Mouse (Mus musculus): ENCODE measurements around the gene 1500011B03Rik. TPM values are rescaled to one million over a fixed set of nuclear protein-coding genes. Genes with fewer than 3 reads are reported as not detected.

Gene 1500011B03Rik
- polyA plus RNA-seq, 1 experiment = 31.4 TPM

- no peak overlapping the region for H3K4me2 ChIP-seq (ENCODE audit: low read depth)
- TF ChIP-seq TCF3 (IDR thresholded peaks at IDR 0.05; ENCODE audit: insufficient read length, low read depth) (no peak), CEBPB (IDR thresholded peaks at IDR 0.05; ENCODE audit: insufficient read depth, poor library complexity, severe bottlenecking) (no peak), MAX (IDR thresholded peaks at IDR 0.05; ENCODE audit: low read depth) (no peak), POLR2A (IDR thresholded peaks at IDR 0.05; ENCODE audit: insufficient read length, low read depth) (no peak), REST (IDR thresholded peaks at IDR 0.05; ENCODE audit: insufficient read depth, insufficient read length) (no peak), MYOG (IDR thresholded peaks at IDR 0.05; ENCODE audit: control insufficient read depth in 1 of 3, insufficient read depth in 1 of 3, insufficient read length in 2 of 3, low read depth in 2 of 3) (no peak), MYOD1 (IDR thresholded peaks at IDR 0.05; ENCODE audit: control insufficient read depth in 1 of 3, insufficient read length in 2 of 3, low read depth in 2 of 3) (no peak), E2F4 (IDR thresholded peaks at IDR 0.05; ENCODE audit: insufficient read depth) (no peak), TCF12 (IDR thresholded peaks at IDR 0.05; ENCODE audit: insufficient read depth, poor library complexity, severe bottlenecking) (no peak), USF1 (IDR thresholded peaks at IDR 0.05; ENCODE audit: low read depth) (no peak), POLR2AphosphoS2 (IDR thresholded peaks at IDR 0.05; ENCODE audit: insufficient read length, low read depth) (no peak), SRF (IDR thresholded peaks at IDR 0.05; ENCODE audit: control insufficient read depth, insufficient read length, low read depth) (no peak)
- peaks cover 54% of the 10 kb centered on the region for H3K79me2 ChIP-seq (ENCODE audit: control insufficient read depth, insufficient read depth)
- no peak overlapping the region for H3K4me3 ChIP-seq
- H3K36me3 ChIP-seq (ENCODE audit: control insufficient read depth, insufficient read depth) = no peaks in the 10 kb centered on the region
- H3K27me3 ChIP-seq (ENCODE audit: control insufficient read depth, insufficient read depth, insufficient read length) = no peaks in the 10 kb centered on the region
- no peak overlapping the region for H3ac ChIP-seq (ENCODE audit: control insufficient read depth, insufficient read length)
Measured at GRCm38 (mm10) chr5:114779956-114780489, 43.2 kb downstream of the 1500011B03Rik start.

DNA sequence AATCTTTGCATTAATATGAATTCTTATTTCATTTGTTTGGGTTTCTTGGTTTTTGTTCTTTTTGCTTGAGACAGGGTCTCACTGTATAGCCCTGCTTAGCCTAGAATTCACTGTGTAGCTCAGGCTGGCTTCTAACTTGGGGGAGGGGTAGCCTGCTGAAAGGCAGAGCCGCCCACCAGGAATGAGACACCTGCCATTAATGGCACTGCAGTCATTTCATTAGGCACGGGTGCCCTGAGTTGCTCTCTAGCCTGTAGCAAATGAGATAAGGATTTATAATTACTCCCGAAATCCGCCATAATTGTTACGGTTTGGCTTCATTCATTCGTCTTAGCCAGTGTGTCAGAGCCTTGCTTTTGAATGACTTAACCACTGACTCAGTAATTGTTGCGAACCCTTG lies 47.1 kb downstream of the 1500011B03Rik start:
- Histone ChIP-seq H3K4me3 (peak overlapping the region; percentile 52), H3K27me3 (ENCODE audit: control insufficient read depth, insufficient read depth, insufficient read length) (no peaks in the 10 kb centered on the region), H3K36me3 (ENCODE audit: control insufficient read depth, insufficient read depth) (no peaks in the 10 kb centered on the region), H3ac (ENCODE audit: control insufficient read depth, insufficient read length) (no peak overlapping the region), H3K4me2 (ENCODE audit: low read depth) (peak overlapping the region; percentile 97), H3K79me2 (ENCODE audit: control insufficient read depth, insufficient read depth) (peaks cover 64% of the 10 kb centered on the region)
- no peak for TF ChIP-seq CEBPB (IDR thresholded peaks at IDR 0.05; ENCODE audit: insufficient read depth, poor library complexity, severe bottlenecking)
- TF ChIP-seq MYOD1 (IDR thresholded peaks at IDR 0.05; ENCODE audit: control insufficient read depth in 1 of 3, insufficient read length in 2 of 3, low read depth in 2 of 3) = peak in 1 of 3 experiments; percentile 5

- Histone ChIP-seq H3K4me3 (peak within 1 kb of the TSS; percentile 52), H3K36me3 (ENCODE audit: control insufficient read depth, insufficient read depth) (no peaks in the 10 kb centered on the region), H3K79me2 (ENCODE audit: control insufficient read depth, insufficient read depth) (peaks cover 65% of the 10 kb centered on the region), H3ac (ENCODE audit: control insufficient read depth, insufficient read length) (peak within 1 kb of the TSS; percentile 99), H3K4me2 (ENCODE audit: low read depth) (peak within 1 kb of the TSS; percentile 97), H3K27me3 (ENCODE audit: control insufficient read depth, insufficient read depth, insufficient read length) (no peaks in the 10 kb centered on the region)
- TF ChIP-seq TCF12 (IDR thresholded peaks at IDR 0.05; ENCODE audit: insufficient read depth, poor library complexity, severe bottlenecking) = no peak
- TF ChIP-seq MYOD1 (IDR thresholded peaks at IDR 0.05; ENCODE audit: control insufficient read depth in 1 of 3, insufficient read length in 2 of 3, low read depth in 2 of 3) = no peak
- TF ChIP-seq POLR2A (IDR thresholded peaks at IDR 0.05; ENCODE audit: insufficient read length, low read depth) = no peak
- TF ChIP-seq MYOG (IDR thresholded peaks at IDR 0.05; ENCODE audit: control insufficient read depth in 1 of 3, insufficient read depth in 1 of 3, insufficient read length in 2 of 3, low read depth in 2 of 3) = no peak
- TF ChIP-seq MAX (IDR thresholded peaks at IDR 0.05; ENCODE audit: low read depth) = no peak
- no peak for TF ChIP-seq POLR2AphosphoS2 (IDR thresholded peaks at IDR 0.05; ENCODE audit: insufficient read length, low read depth)
Measured at GRCm38 (mm10) chr5:114775056-114775979, 48.0 kb downstream of the 1500011B03Rik start, which contains the start of gene Git2. Gene Git2 (minus strand): TSS chr5:114775517.

- TF ChIP-seq POLR2AphosphoS2 (IDR thresholded peaks at IDR 0.05; ENCODE audit: insufficient read length, low read depth) (peak; percentile 66), CEBPB (IDR thresholded peaks at IDR 0.05; ENCODE audit: insufficient read depth, poor library complexity, severe bottlenecking) (no peak), USF1 (IDR thresholded peaks at IDR 0.05; ENCODE audit: low read depth) (peak; percentile 11), POLR2A (IDR thresholded peaks at IDR 0.05; ENCODE audit: insufficient read length, low read depth) (peak; percentile 78), MAX (IDR thresholded peaks at IDR 0.05; ENCODE audit: low read depth) (no peak), SRF (IDR thresholded peaks at IDR 0.05; ENCODE audit: control insufficient read depth, insufficient read length, low read depth) (no peak), MYOG (IDR thresholded peaks at IDR 0.05; ENCODE audit: control insufficient read depth in 1 of 3, insufficient read depth in 1 of 3, insufficient read length in 2 of 3, low read depth in 2 of 3) (peak in 1 of 3 experiments; percentile 8), TCF12 (IDR thresholded peaks at IDR 0.05; ENCODE audit: insufficient read depth, poor library complexity, severe bottlenecking) (no peak), REST (IDR thresholded peaks at IDR 0.05; ENCODE audit: insufficient read depth, insufficient read length) (no peak), E2F4 (IDR thresholded peaks at IDR 0.05; ENCODE audit: insufficient read depth) (peak; percentile 21), TCF3 (IDR thresholded peaks at IDR 0.05; ENCODE audit: insufficient read length, low read depth) (no peak), MYOD1 (IDR thresholded peaks at IDR 0.05; ENCODE audit: control insufficient read depth in 1 of 3, insufficient read length in 2 of 3, low read depth in 2 of 3) (peak in 1 of 3 experiments; percentile 1)
- Histone ChIP-seq H3K4me3 (peak within 1 kb of the TSS; percentile 52), H3K79me2 (ENCODE audit: control insufficient read depth, insufficient read depth) (peaks cover 68% of the 10 kb centered on the region), H3K4me2 (ENCODE audit: low read depth) (peak within 1 kb of the TSS; percentile 97), H3K36me3 (ENCODE audit: control insufficient read depth, insufficient read depth) (no peaks in the 10 kb centered on the region), H3ac (ENCODE audit: control insufficient read depth, insufficient read length) (peak within 1 kb of the TSS; percentile 99), H3K27me3 (ENCODE audit: control insufficient read depth, insufficient read depth, insufficient read length) (no peaks in the 10 kb centered on the region)
Measured at GRCm38 (mm10) chr5:114774403-114775051, 48.7 kb downstream of the 1500011B03Rik start, which contains the start of gene Ankrd13a. Gene Ankrd13a (plus strand): TSS chr5:114774677.

Data from myocyte (in vitro differentiated cells).